Mouse (Mus musculus) kidney, embryonic 16.5 days (tissue): ENCODE results near the gene Plekhg5. TPM values are rescaled to one million over a fixed set of nuclear protein-coding genes. Genes with fewer than 3 reads are reported as not detected.

ENCODE experiments used
- ATAC-seq: fragments of 200-750 bp; cut with Nextera tagmentation; 2 replicates; pipeline ENCODE4 v1.8.0; 2017; ENCODE audit warnings: moderate TSS enrichment; ENCODE audit not compliant: low FRiP score, low TSS enrichment
- H3K27ac ChIP-seq: fragments of 300-500 bp; sonication (generic); 2 replicates; pipeline ENCODE4 v1.5.1; 2014; ENCODE audit warnings: low read length
- H3K27me3 ChIP-seq: fragments of 300-500 bp; sonication (generic); 2 replicates; pipeline ENCODE4 v1.6.1; 2014; ENCODE audit warnings: low read length, control low read depth, mixed read lengths; ENCODE audit not compliant: insufficient read depth
- H3K36me3 ChIP-seq: fragments of 300-500 bp; sonication (generic); 2 replicates; pipeline ENCODE4 v1.6.1; 2014; ENCODE audit warnings: low read length, control low read depth, mixed read lengths; ENCODE audit not compliant: insufficient read depth
- H3K4me1 ChIP-seq: fragments of 300-500 bp; sonication (generic); 2 replicates; pipeline ENCODE4 v1.6.1; 2014; ENCODE audit warnings: low read length, control low read depth, mixed read lengths; ENCODE audit not compliant: insufficient read depth
- H3K4me2 ChIP-seq: fragments of 300-500 bp; sonication (generic); replicated peaks from 2 replicates; pipeline ENCODE4 v1.6.1; 2014; ENCODE audit warnings: low read depth, low read length
- H3K4me3 ChIP-seq: fragments of 300-500 bp; sonication (generic); 2 replicates; pipeline ENCODE4 v1.5.1; 2014; ENCODE audit warnings: mild to moderate bottlenecking, low read length
- H3K9ac ChIP-seq: fragments of 300-500 bp; sonication (generic); replicated peaks from 2 replicates; pipeline ENCODE4 v1.6.1; 2014; ENCODE audit warnings: low read length
- H3K9me3 ChIP-seq: fragments of 300-500 bp; sonication (generic); 2 replicates; pipeline ENCODE4 v1.6.1; 2016; ENCODE audit warnings: low read length, control low read depth
- WGBS: fragments of 180-500 bp; shearing (Covaris S2); extraction: QIAGEN DNeasy Blood & Tissue Kit; methylation state at CpG from one replicate; pipeline ENCODE4 v1.1.7; 2014; 5-methylcytosine and 5-hydroxymethylcytosine counted together
- polyA plus RNA-seq: library from polyadenylated mRNA; unstranded; fragments of >200 nt; fragmentation: Nextera tagmentation; extraction: Ambion mirVana; gene quantifications from 2 replicates; pipeline ENCODE4 v1.2.1, GENCODE M21; 2015

Gene Plekhg5
- polyA plus RNA-seq, 1 experiment from 2014 or later = 25.5 TPM

GRCm38 (mm10) chr4:152130771-152131653, 58.7 kb downstream of the Plekhg5 start:
- H3K27ac ChIP-seq = peak overlapping the region; percentile 93
- H3K36me3 ChIP-seq = no peaks in the 10 kb centered on the region
- ATAC-seq = peak; percentile 70
- peak overlapping the region; percentile 75 for H3K4me2 ChIP-seq
- H3K27me3 ChIP-seq = peaks cover 82% of the 10 kb centered on the region
- peaks cover 53% of the 10 kb centered on the region for H3K4me1 ChIP-seq
- no peaks in the 10 kb centered on the region for H3K9me3 ChIP-seq
- peak overlapping the region; percentile 73 for H3K9ac ChIP-seq
- under 1% methylated on average over 73 of the region's 85 CpGs for WGBS
- peak overlapping the region; percentile 54 for H3K4me3 ChIP-seq

DNA sequence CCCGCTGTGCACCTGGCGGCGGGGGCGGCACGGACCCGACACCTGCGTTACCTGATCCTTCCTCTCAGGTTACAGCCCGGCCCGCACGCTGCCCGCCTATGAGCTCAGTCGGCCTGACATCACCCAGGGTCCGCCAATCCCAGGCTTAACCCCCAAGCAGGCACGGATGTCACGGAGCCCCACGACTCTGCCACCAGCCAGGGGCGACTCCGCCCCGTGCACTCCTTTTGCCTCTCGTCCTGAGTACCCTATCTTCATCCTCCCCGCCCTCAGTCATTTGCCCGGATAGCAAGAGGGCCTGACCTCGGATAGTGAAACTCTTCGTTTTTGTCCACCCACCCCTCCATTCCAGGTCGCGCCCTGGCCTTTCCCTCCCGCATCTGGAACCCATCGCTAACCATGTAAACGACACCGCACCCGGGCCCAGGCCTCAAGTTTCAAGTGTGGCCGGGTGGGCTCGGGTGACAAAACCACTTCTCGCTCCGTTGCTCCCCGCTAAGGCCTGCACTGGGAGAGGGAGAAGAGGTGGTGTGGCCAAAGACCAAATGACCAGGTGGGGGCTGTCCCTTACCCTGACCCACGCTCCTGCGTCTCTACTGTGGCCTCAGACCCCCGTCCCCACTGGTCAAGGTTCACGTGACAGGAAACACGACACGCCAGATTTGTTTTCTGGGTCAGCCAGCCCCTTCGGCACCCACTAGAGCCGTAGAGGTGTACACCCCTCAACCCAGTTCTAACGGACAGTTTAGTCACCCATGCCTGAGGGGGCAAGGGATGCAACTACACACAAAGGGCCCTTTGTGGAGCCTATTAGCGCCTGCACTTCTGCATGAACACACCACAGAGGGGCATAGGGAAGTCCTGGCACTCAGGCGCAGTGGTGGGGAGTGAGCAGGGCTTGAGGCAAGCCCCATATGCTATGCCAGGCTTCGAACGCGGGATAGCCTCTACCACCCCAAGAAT, 59.8 kb downstream of the Plekhg5 start:
- Histone ChIP-seq H3K4me2 (peak overlapping the region; percentile 75), H3K4me1 (peaks cover 42% of the 10 kb centered on the region), H3K36me3 (no peaks in the 10 kb centered on the region), H3K9me3 (no peaks in the 10 kb centered on the region), H3K9ac (peak overlapping the region; percentile 73), H3K27me3 (peaks cover 71% of the 10 kb centered on the region), H3K27ac (peak overlapping the region; percentile 93), H3K4me3 (peak overlapping the region; percentile 54)
- ATAC-seq = peak; percentile 43
- 4% methylated on average over 50 of the region's 50 CpGs for WGBS

DNA sequence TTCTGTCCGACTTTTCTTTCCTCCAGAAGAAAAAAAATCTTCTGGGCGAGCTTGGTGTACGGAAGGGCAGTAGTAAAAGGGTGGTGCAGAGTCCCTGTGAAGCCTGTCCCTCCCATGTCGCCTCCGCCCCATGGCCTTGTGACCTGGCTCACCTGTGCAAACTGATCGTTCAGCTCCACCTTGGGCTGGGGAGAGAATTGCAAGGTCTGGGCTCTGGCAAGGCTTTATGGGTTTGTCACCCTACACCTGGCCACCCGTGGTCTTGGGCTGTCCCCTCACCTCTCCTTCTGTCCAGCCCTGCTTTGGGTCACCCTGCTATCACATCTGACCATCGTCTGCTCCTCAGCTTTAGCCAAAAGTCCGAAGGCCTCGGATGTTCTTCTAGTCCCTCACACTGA, 60.5 kb downstream of the Plekhg5 start:
- ATAC-seq = no peak
- H3K27ac ChIP-seq = peak overlapping the region; percentile 93
- no peak overlapping the region for H3K4me3 ChIP-seq
- no peak overlapping the region for H3K4me2 ChIP-seq
- no peak overlapping the region for H3K9ac ChIP-seq
- H3K9me3 ChIP-seq = no peaks in the 10 kb centered on the region
- WGBS = 21% methylated on average over 10 of the region's 10 CpGs
- H3K36me3 ChIP-seq = no peaks in the 10 kb centered on the region
- H3K27me3 ChIP-seq = peaks cover 65% of the 10 kb centered on the region
- peaks cover 41% of the 10 kb centered on the region for H3K4me1 ChIP-seq

GRCm38 (mm10) chr4:152133213-152133612, 60.9 kb downstream of the Plekhg5 start:
- Histone ChIP-seq H3K27me3 (peaks cover 60% of the 10 kb centered on the region), H3K4me3 (no peak overlapping the region), H3K27ac (peak overlapping the region; percentile 93), H3K9me3 (no peaks in the 10 kb centered on the region), H3K9ac (no peak overlapping the region), H3K36me3 (no peaks in the 10 kb centered on the region), H3K4me1 (peaks cover 44% of the 10 kb centered on the region), H3K4me2 (no peak overlapping the region)
- no peak for ATAC-seq
- 44% methylated on average over 5 of the region's 5 CpGs for WGBS

DNA sequence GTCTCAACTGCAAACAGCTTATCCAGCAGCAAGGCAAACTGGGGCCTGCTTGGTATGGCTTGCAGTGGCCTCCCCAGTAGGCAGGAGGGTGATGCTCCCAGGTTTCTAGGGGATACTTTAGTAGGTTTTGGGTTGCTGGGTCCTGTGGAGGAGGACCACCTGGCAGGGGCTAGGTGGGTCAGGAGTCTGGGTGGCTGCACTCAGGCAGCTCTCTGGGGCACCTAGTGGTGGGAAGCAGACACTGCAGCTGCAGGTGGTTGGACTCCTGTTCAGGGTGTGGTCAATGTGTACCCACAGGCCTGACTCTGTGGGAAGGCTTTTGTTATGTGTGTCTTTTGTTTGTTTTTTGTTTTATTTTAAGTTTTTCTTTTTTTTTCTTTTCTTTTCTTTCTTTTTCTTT, 62.2 kb downstream of the Plekhg5 start:
- peaks cover 42% of the 10 kb centered on the region for H3K4me1 ChIP-seq
- H3K9me3 ChIP-seq = no peaks in the 10 kb centered on the region
- peaks cover 48% of the 10 kb centered on the region for H3K27me3 ChIP-seq
- no peaks in the 10 kb centered on the region for H3K36me3 ChIP-seq
- no peak overlapping the region for H3K4me2 ChIP-seq
- H3K27ac ChIP-seq = no peak overlapping the region
- H3K4me3 ChIP-seq = no peak overlapping the region
- no peak for ATAC-seq
- H3K9ac ChIP-seq = no peak overlapping the region

GRCm38 (mm10) chr4:152135363-152135762, 63.1 kb downstream of the Plekhg5 start:
- Histone ChIP-seq H3K4me3 (no peak overlapping the region), H3K27ac (no peak overlapping the region), H3K4me2 (no peak overlapping the region), H3K36me3 (no peaks in the 10 kb centered on the region), H3K9me3 (no peaks in the 10 kb centered on the region), H3K4me1 (peaks cover 34% of the 10 kb centered on the region), H3K9ac (no peak overlapping the region), H3K27me3 (peaks cover 39% of the 10 kb centered on the region)
- no peak for ATAC-seq
- WGBS = 75% methylated on average over 12 of the region's 12 CpGs

DNA sequence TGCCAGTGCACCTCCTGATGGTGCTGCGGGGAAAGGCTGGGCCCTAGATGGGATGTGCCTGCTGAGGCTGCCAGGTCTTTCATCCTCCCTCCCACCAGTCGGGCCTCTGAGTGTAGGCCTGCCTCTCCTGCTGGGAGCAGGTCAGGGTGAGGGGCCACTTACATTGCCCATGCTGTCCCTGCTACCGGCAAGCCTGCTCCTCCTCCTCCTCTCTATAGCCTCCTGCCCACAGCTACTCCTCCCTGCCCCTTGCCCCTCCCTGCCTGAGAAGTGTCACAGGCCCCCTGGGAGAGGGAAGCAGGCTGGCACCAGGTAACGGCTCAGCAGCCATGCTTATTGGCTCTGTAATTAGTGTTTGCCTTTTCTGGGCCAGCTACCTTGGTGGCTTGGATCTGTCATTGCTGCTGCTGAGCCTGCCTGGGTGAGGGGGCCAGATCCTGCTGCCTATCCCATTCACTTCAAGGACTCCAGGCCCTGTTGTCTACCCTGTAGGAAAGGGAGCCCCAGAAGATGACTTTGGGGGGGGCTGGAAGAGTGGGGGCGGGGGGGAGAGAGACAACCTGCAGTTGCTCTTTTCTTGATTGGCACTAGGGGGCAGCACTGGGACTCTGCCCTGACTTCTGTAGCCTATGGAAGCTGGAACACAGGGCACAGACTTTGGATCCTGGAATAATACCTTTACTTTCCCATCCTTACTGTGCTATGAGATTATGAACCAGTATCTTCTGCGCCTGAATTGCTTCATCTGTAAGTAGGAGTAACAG, 64.0 kb downstream of the Plekhg5 start:
- no peak overlapping the region for H3K9ac ChIP-seq
- no peaks in the 10 kb centered on the region for H3K36me3 ChIP-seq
- H3K27me3 ChIP-seq = peaks cover 33% of the 10 kb centered on the region
- no peak for ATAC-seq
- peaks cover 24% of the 10 kb centered on the region for H3K4me1 ChIP-seq
- no peak overlapping the region for H3K4me2 ChIP-seq
- H3K9me3 ChIP-seq = no peaks in the 10 kb centered on the region
- H3K27ac ChIP-seq = no peak overlapping the region
- 32% methylated on average over 6 of the region's 6 CpGs for WGBS
- H3K4me3 ChIP-seq = no peak overlapping the region

DNA sequence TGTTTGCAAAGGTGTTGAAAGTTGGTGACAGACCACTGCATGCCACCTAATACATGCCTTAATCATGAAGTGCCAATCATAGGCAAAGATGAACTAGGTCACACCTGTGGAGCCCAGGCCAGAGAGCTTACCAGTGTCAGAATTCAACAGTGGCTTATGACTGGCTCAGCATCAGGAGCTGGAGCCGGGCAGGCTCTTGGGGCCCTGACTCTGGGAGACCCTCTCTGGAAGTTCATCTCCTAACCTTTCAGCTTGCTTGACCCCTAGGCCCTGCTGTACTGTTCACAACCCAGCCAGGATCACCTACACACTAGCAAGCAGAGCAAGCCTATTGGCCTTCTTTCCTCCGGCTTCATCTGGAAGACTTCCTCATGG, 64.6 kb downstream of the Plekhg5 start:
- Histone ChIP-seq H3K9me3 (no peaks in the 10 kb centered on the region), H3K4me1 (peaks cover 19% of the 10 kb centered on the region), H3K27me3 (peaks cover 28% of the 10 kb centered on the region), H3K36me3 (no peaks in the 10 kb centered on the region), H3K4me2 (no peak overlapping the region), H3K4me3 (no peak overlapping the region), H3K9ac (no peak overlapping the region), H3K27ac (no peak overlapping the region)
- WGBS = 93% methylated on average over 2 of the region's 2 CpGs
- no peak for ATAC-seq

DNA sequence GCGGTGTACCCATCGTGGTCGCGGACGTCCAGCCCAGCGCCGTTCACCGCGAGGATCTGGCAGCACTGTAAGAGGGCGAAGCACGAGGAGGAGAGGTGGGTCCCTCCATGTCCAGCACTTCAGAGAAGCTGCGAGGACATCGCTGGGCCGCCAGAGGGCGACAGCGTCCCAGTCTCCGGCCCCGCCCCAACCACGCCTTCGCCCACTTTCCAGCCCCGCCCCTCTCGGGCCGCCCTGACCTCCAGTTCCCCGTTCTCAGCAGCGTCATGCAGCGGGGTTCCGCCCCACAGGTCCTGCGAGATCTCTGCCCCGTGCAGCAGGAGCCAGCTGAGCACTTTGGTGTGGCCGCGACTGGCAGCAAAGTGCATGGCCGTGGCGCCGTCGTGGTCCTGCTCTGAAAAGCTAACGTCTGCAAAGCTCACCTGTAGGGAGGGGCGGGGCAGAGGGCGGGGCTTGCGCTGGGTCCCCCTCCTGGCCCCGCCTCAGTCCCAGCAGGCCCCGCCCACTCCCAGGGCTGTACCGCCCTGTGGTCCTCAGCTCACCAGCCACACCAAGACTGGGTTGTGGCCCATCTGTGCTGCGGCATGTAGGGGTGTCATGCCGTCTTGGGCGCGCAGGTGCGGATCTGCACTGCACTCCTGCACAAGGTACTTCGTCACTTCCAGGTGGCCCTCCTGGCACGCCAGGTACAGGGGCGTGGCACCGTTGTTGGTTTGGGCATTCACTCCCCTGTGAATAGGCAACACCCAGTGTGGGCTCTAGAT, 66.4 kb downstream of the Plekhg5 start:
- H3K27ac ChIP-seq = no peak overlapping the region
- H3K4me2 ChIP-seq = peak overlapping the region; percentile 67
- ATAC-seq = peak; percentile 82
- H3K36me3 ChIP-seq = no peaks in the 10 kb centered on the region
- H3K27me3 ChIP-seq = peaks cover 11% of the 10 kb centered on the region
- peak overlapping the region; percentile 49; the same call in 1 of the 2 replicates for H3K9ac ChIP-seq
- H3K4me3 ChIP-seq = peak overlapping the region; percentile 51
- H3K4me1 ChIP-seq = peaks cover 10% of the 10 kb centered on the region
- H3K9me3 ChIP-seq = no peaks in the 10 kb centered on the region
- 2% methylated on average over 50 of the region's 51 CpGs for WGBS
